Mouse (Mus musculus) forebrain, embryonic 16.5 days (tissue): ENCODE data around the gene 1700123O20Rik. TPM values are rescaled to one million over a fixed set of nuclear protein-coding genes. Genes with fewer than 3 reads are reported as not detected.

Experiments used
- ATAC-seq: fragments of 200-750 bp; cut with Nextera tagmentation; 2 replicates; pipeline ENCODE4 v1.8.0; 2017; ENCODE audit warnings: mild to moderate bottlenecking, moderate library complexity
- H3K27ac ChIP-seq: fragments of 300-500 bp; sonication (generic); 2 replicates; pipeline ENCODE4 v1.5.1; 2014; ENCODE audit warnings: low read length, control low read depth
- H3K27me3 ChIP-seq: fragments of 300-500 bp; sonication (generic); replicated peaks from 2 replicates; pipeline ENCODE4 v1.6.1; 2014; ENCODE audit warnings: low read length; ENCODE audit not compliant: control insufficient read depth, insufficient read depth
- H3K36me3 ChIP-seq: fragments of 300-500 bp; sonication (generic); 2 replicates; pipeline ENCODE4 v1.6.1; 2014; ENCODE audit not compliant: control insufficient read depth, insufficient read depth
- H3K4me1 ChIP-seq: fragments of 300-500 bp; sonication (generic); replicated peaks from 2 replicates; pipeline ENCODE4 v1.6.1; 2014; ENCODE audit warnings: low read length; ENCODE audit not compliant: control insufficient read depth, insufficient read depth
- H3K4me2 ChIP-seq: fragments of 300-500 bp; sonication (generic); 2 replicates; pipeline ENCODE4 v1.6.1; 2014; ENCODE audit warnings: mild to moderate bottlenecking, low read length, control low read depth
- H3K4me3 ChIP-seq: fragments of 300-500 bp; sonication (generic); replicated peaks from 2 replicates; pipeline ENCODE4 v1.5.1; 2014; ENCODE audit warnings: mild to moderate bottlenecking, low read length, control low read depth
- H3K9ac ChIP-seq: fragments of 300-500 bp; sonication (generic); replicated peaks from 2 replicates; pipeline ENCODE4 v1.6.1; 2014; ENCODE audit warnings: low read depth, low read length, control low read depth
- H3K9me3 ChIP-seq: fragments of 300-500 bp; sonication (generic); 2 replicates; pipeline ENCODE4 v1.6.1; 2016; ENCODE audit warnings: low read length; ENCODE audit not compliant: control insufficient read depth
- WGBS: fragments of 180-500 bp; shearing (Covaris S2); extraction: QIAGEN DNeasy Blood & Tissue Kit; methylation state at CpG from one replicate; pipeline ENCODE4 v1.1.7; 2014; 5-methylcytosine and 5-hydroxymethylcytosine counted together
- polyA plus RNA-seq: library from polyadenylated mRNA; unstranded; fragments of >200 nt; fragmentation: Nextera tagmentation; extraction: Ambion mirVana; gene quantifications from 2 replicates; pipeline ENCODE4 v1.2.1, GENCODE M21; 2015

1700123O20Rik gene
- polyA plus RNA-seq, 1 experiment from 2014 or later: 72.8 TPM

- no peaks in the 10 kb centered on the region for H3K27me3 ChIP-seq
- no peak overlapping the region for H3K27ac ChIP-seq
- H3K4me1 ChIP-seq: peaks cover 35% of the 10 kb centered on the region
- H3K4me3 ChIP-seq: no peak overlapping the region
- H3K9ac ChIP-seq: no peak overlapping the region
- H3K36me3 ChIP-seq: peaks cover 73% of the 10 kb centered on the region
- no peak for ATAC-seq
- 96% methylated on average over 17 of the region's 17 CpGs for WGBS
- H3K9me3 ChIP-seq: no peaks in the 10 kb centered on the region
- H3K4me2 ChIP-seq: no peak overlapping the region
These were observed 39.6 kb upstream of the 1700123O20Rik start for GRCm38 (mm10) chr14:54646455-54646854.

- no peak for ATAC-seq
- 91% methylated on average over 8 of the region's 8 CpGs for WGBS
- no peak overlapping the region for H3K27ac ChIP-seq
- no peaks in the 10 kb centered on the region for H3K9me3 ChIP-seq
- H3K36me3 ChIP-seq: peaks cover 73% of the 10 kb centered on the region
- H3K4me1 ChIP-seq: peaks cover 41% of the 10 kb centered on the region
- no peak overlapping the region for H3K4me3 ChIP-seq
- no peaks in the 10 kb centered on the region for H3K27me3 ChIP-seq
- H3K9ac ChIP-seq: no peak overlapping the region
- no peak overlapping the region for H3K4me2 ChIP-seq
These were observed 38.9 kb upstream of the 1700123O20Rik start for GRCm38 (mm10) chr14:54646898-54647636.

- no peak for ATAC-seq
- WGBS: 75% methylated on average over 4 of the region's 4 CpGs
- Histone ChIP-seq H3K4me1 (peaks cover 44% of the 10 kb centered on the region), H3K9ac (no peak overlapping the region), H3K27me3 (no peaks in the 10 kb centered on the region), H3K36me3 (peaks cover 66% of the 10 kb centered on the region), H3K4me2 (no peak overlapping the region), H3K9me3 (no peaks in the 10 kb centered on the region), H3K27ac (no peak overlapping the region), H3K4me3 (no peak overlapping the region)
These were observed 38.1 kb upstream of the 1700123O20Rik start for GRCm38 (mm10) chr14:54647900-54648299.

DNA sequence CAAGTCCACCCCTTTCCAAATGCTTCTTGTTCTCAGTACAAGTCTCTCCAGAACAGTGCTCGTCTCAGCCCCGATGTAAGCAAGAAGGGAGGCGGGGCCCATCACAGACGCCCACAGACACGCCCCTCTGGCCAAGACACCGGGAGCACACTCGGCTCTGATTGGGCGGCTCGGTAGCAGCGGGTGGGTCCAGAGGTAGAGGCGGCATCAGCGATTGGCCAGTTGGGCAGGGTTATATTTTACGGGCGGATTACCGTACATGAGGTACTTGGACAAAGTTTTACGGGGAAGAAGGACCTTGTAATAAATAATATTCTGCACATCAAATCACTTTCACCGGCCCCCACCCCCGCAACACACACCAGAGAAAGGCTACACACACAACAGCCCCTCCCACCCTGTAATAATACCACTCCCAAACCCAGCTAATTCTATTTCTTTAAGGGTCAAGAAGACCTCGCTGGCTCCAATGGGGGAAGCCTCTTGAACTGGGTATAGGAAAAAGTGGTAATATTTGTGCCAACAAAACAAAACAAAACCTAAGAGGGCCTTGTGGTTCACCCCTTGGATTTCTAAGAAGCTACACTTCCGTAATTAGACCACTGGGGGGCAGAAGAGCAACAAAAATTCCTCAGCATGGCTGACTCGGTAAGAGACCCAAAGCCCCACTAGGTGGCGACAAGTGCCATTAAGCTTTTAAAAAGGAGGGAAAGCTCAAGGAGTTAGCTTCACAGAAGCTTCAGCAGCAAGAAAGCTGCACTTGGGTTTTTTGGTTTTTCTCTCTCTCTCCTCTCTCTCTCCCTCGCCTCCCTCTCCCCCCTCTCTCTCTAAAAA, 35.2 kb upstream of the 1700123O20Rik start:
- 65% methylated on average over 23 of the region's 23 CpGs for WGBS
- no peaks in the 10 kb centered on the region for H3K9me3 ChIP-seq
- no peaks in the 10 kb centered on the region for H3K27me3 ChIP-seq
- H3K9ac ChIP-seq: no peak overlapping the region
- H3K36me3 ChIP-seq: peaks cover 41% of the 10 kb centered on the region
- ATAC-seq: peak; percentile 62
- peaks cover 50% of the 10 kb centered on the region for H3K4me1 ChIP-seq
- H3K4me3 ChIP-seq: peak overlapping the region; percentile 7; the same call in 1 of the 2 replicates
- peak overlapping the region; percentile 24; the same call in 1 of the 2 replicates for H3K4me2 ChIP-seq
- H3K27ac ChIP-seq: no peak overlapping the region

DNA sequence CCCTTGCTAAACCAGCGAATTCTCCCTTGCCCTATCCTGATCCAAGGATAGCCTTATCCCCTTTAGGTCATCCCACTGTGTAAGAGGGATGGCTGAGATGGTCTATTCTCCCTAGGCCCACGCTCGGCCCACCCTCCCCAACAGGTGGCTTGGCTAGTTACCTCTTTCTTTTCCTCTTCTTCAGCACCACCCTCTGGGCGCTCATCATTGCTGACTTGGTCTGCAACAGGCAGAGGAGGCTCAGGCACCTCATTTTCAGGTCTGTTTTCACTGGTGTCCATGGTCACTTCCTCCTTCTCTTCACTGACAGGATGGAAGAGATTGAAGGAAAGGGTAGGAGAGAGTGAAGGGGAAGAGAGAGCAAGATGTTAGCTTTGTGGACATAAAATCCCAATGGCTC, 34.5 kb upstream of the 1700123O20Rik start:
- 72% methylated on average over 4 of the region's 4 CpGs for WGBS
- Histone ChIP-seq H3K9me3 (no peaks in the 10 kb centered on the region), H3K4me2 (peak overlapping the region; percentile 80), H3K4me1 (peaks cover 50% of the 10 kb centered on the region), H3K27me3 (no peaks in the 10 kb centered on the region), H3K36me3 (peaks cover 34% of the 10 kb centered on the region), H3K9ac (no peak overlapping the region), H3K27ac (no peak overlapping the region), H3K4me3 (no peak overlapping the region)
- ATAC-seq: 0 out of 2 replicates have a peak, but pooled peaks have one; percentile 5

GRCm38 (mm10) chr14:54652787-54653186, 33.2 kb upstream of the 1700123O20Rik start:
- no peaks in the 10 kb centered on the region for H3K9me3 ChIP-seq
- H3K4me2 ChIP-seq: peak overlapping the region; percentile 80
- 0 out of 2 replicates have a peak, but pooled peaks have one; percentile 7 for ATAC-seq
- H3K27me3 ChIP-seq: no peaks in the 10 kb centered on the region
- H3K4me1 ChIP-seq: peaks cover 50% of the 10 kb centered on the region
- WGBS: 0% methylated on average over 7 of the region's 7 CpGs
- peak overlapping the region; percentile 85 for H3K9ac ChIP-seq
- peak overlapping the region; percentile 90 for H3K27ac ChIP-seq
- peak overlapping the region; percentile 73 for H3K4me3 ChIP-seq
- H3K36me3 ChIP-seq: peaks cover 33% of the 10 kb centered on the region

DNA sequence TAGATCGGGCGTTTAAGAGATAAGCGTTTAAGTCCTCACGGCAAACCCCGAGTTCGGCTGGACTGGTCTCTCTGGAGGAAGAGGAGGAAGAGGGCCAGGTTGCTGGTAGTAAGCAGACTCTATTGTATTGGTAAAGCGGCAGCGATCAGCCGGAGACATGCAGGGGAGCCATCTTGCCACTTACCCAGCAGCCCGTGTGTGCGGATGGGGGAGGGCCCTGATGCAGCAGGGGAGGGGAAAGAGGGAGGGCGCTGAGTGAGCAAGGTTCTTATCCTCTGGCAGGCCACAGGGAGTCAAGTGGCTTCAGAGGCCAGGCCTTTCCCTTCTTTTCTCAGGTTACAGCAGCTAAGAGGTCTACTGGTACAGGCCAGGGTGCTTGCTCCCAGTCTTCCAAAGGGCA, 32.5 kb upstream of the 1700123O20Rik start:
- Histone ChIP-seq H3K27me3 (no peaks in the 10 kb centered on the region), H3K27ac (peak overlapping the region; percentile 90), H3K9me3 (no peaks in the 10 kb centered on the region), H3K4me1 (peaks cover 44% of the 10 kb centered on the region), H3K4me2 (peak overlapping the region; percentile 80), H3K9ac (peak overlapping the region; percentile 85), H3K4me3 (peak overlapping the region; percentile 73), H3K36me3 (peaks cover 33% of the 10 kb centered on the region)
- ATAC-seq: peak; percentile 90
- WGBS: under 1% methylated on average over 12 of the region's 12 CpGs

GRCm38 (mm10) chr14:54660009-54660408, 26.0 kb upstream of the 1700123O20Rik start:
- H3K4me1 ChIP-seq: no peaks in the 10 kb centered on the region
- no peak for ATAC-seq
- no peaks in the 10 kb centered on the region for H3K9me3 ChIP-seq
- no peak overlapping the region for H3K4me3 ChIP-seq
- H3K4me2 ChIP-seq: no peak overlapping the region
- no peak overlapping the region for H3K9ac ChIP-seq
- H3K27ac ChIP-seq: no peak overlapping the region
- H3K27me3 ChIP-seq: no peaks in the 10 kb centered on the region
- peaks cover 58% of the 10 kb centered on the region for H3K36me3 ChIP-seq
- WGBS: 96% methylated on average over 2 of the region's 2 CpGs

GRCm38 (mm10) chr14:54664477-54665222, 21.4 kb upstream of the 1700123O20Rik start:
- no peak overlapping the region for H3K9ac ChIP-seq
- H3K4me1 ChIP-seq: no peaks in the 10 kb centered on the region
- H3K4me2 ChIP-seq: no peak overlapping the region
- H3K36me3 ChIP-seq: peaks cover 64% of the 10 kb centered on the region
- no peaks in the 10 kb centered on the region for H3K9me3 ChIP-seq
- 89% methylated on average over 10 of the region's 10 CpGs for WGBS
- H3K27me3 ChIP-seq: no peaks in the 10 kb centered on the region
- H3K4me3 ChIP-seq: no peak overlapping the region
- ATAC-seq: no peak
- H3K27ac ChIP-seq: no peak overlapping the region
